ENCODE assay signal across 17 mouse cellular contexts in the genomic region with DNA sequence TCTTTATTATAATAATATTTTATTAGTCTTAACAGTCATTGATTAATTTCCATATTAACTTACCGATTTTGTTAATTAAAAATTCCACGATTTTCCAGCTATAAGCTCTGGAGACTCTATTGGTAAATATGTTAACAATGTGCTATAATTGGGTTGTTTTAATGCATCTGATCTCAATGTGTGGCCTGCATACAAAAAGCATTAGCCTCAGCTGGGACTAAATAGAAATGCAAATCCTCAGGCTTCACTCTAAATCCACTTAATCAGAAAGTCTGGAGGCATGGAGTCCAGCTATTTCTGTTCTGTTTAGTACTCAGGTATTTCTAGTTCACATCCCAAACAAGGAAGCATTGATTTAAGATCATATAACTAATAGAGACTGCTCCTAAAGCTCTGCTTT.
"Had no signal": no experiment of that assay in that cellular context is flagged by ENCODE, and none has a peak within 500 bp of the region (broad histone marks: within the 10 kb centered on the region; RNA-seq: fewer than 3 reads in every experiment).

No protein-coding gene starts in this region.

- H3K27me3 ChIP-seq: liver, embryonic 13.5 days; liver, embryonic 15.5 days; lung, embryonic 15.5 days; megakaryocyte, embryonic 14.5 days; neural tube, embryonic 12.5 days; stomach, embryonic 15.5 days had no signal

- ATAC-seq: liver, postnatal 0 days; lung, postnatal 0 days had no signal

- H3K4me3 ChIP-seq: liver, embryonic 13.5 days; liver, embryonic 15.5 days; lung, embryonic 15.5 days; megakaryocyte, embryonic 14.5 days; neural tube, embryonic 12.5 days; stomach, embryonic 15.5 days had no signal

- DNase-seq: liver, embryonic 13.5 days; liver, postnatal 0 days; lung, adult 2 months; lung, postnatal 14 days; lung, postnatal 36 days; right cerebral cortex, postnatal 14 days; thymus, adult 2 months; thymus, postnatal 25 days; thymus, postnatal 4 days had no signal

- H3K36me3 ChIP-seq: liver, embryonic 13.5 days; liver, embryonic 15.5 days; lung, embryonic 15.5 days; neural tube, embryonic 12.5 days; stomach, embryonic 15.5 days had no signal

- H3K4me1 ChIP-seq: liver, embryonic 13.5 days; liver, embryonic 15.5 days; lung, embryonic 15.5 days; megakaryocyte, embryonic 14.5 days; neural tube, embryonic 12.5 days; stomach, embryonic 15.5 days had no signal

- H3K4me2 ChIP-seq: liver, embryonic 13.5 days; liver, embryonic 15.5 days; lung, embryonic 15.5 days; neural tube, embryonic 12.5 days; stomach, embryonic 15.5 days had no signal

- H3K27ac ChIP-seq: liver, embryonic 13.5 days; liver, embryonic 15.5 days; lung, embryonic 15.5 days; macrophage; neural tube, embryonic 12.5 days; stomach, embryonic 15.5 days; stomach, postnatal 0 days had no signal

- H3K9ac ChIP-seq: liver, embryonic 13.5 days; liver, embryonic 15.5 days; liver, postnatal 0 days; lung, embryonic 15.5 days; neural tube, embryonic 12.5 days; stomach, embryonic 15.5 days had no signal

- H3K9me3 ChIP-seq: liver, embryonic 13.5 days; liver, embryonic 15.5 days; lung, embryonic 15.5 days; megakaryocyte, embryonic 14.5 days; neural tube, embryonic 12.5 days; stomach, embryonic 15.5 days had no signal
